Mouse (Mus musculus): ENCODE results near the gene Mfge8. TPM values are rescaled to one million over a fixed set of nuclear protein-coding genes. Genes with fewer than 3 reads are reported as not detected.

Gene Mfge8
- polyA plus RNA-seq, 1 experiment from 2014 or later, result 73.4 TPM

Other genes with a start within 250 kb of the Mfge8 start
- gene Isg20, start 235.6 kb downstream of the Mfge8 start, polyA plus RNA-seq (2014; fragmentation: Nextera tagmentation; extraction: Ambion mirVana), result 0.14 and 0.56 TPM in 2 replicates
- gene Acan, start 95.6 kb downstream of the Mfge8 start, polyA plus RNA-seq (2014; fragmentation: Nextera tagmentation; extraction: Ambion mirVana), result 0.53 and 0.63 TPM in 2 replicates
- 2.6 and 2.7 TPM in 2 replicates for gene Hapln3, start 18.0 kb downstream of the Mfge8 start, polyA plus RNA-seq (2014; fragmentation: Nextera tagmentation; extraction: Ambion mirVana)
- 12.1 and 12.2 TPM in 2 replicates for gene Abhd2, start 124.1 kb upstream of the Mfge8 start, polyA plus RNA-seq (2014; fragmentation: Nextera tagmentation; extraction: Ambion mirVana)
- 0.40 and 0.93 TPM in 2 replicates for gene Rlbp1, start 238.0 kb upstream of the Mfge8 start, polyA plus RNA-seq (2014; fragmentation: Nextera tagmentation; extraction: Ambion mirVana)
- 11.7 and 16.5 TPM in 2 replicates for gene Fanci, start 242.9 kb upstream of the Mfge8 start, polyA plus RNA-seq (2014; fragmentation: Nextera tagmentation; extraction: Ambion mirVana)

Data from hindbrain, embryonic 11.5 days (tissue).